In the genomic region with DNA sequence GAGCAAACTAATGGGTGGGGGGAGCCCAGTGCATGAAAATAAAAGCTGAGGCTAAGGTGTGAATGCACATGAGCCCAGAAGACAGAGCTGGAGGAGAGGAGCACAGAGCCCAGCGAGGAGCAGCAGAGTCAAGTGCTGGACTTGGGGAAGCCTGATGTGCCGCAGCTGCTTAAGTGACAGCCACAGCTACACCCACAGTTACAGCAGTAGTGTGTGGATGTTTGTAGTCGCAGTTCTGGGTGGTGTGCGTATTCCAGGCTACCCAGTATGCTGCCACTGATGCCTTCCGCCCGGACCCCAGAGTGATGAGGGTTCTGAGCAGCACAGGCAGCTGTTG, we compare ENCODE assay signal across 9 mouse cellular contexts.
A peak's percentile ranks its signal among the peaks of the same experiment; 100 is the strongest.
DNase-seq lines count a peak whose midpoint lies in the region; ATAC-seq lines count a peak whose summit lies in the region.
"Had no signal": no experiment of that assay in that cellular context is flagged by ENCODE, and none has a peak within 500 bp of the region (broad histone marks: within the 10 kb centered on the region; RNA-seq: fewer than 3 reads in every experiment).

No protein-coding gene starts in this region.

- H3K27me3 ChIP-seq in intestine, embryonic 16.5 days (replicated peaks; ENCODE audit: control insufficient read depth, insufficient read depth, low read length): no peaks in the 10 kb centered on the region

- H3K4me3 ChIP-seq in intestine, embryonic 16.5 days (ENCODE audit: low read length): no peak overlapping the region

- H3K4me1 ChIP-seq in intestine, embryonic 16.5 days (ENCODE audit: control insufficient read depth, insufficient read depth, low read length): peaks cover 31% of the 10 kb centered on the region

- no peak overlapping the region; the same call in 1 of the 2 replicates for H3K4me2 ChIP-seq in intestine, embryonic 16.5 days (ENCODE audit: low read depth, low read length)
- H3K4me2 ChIP-seq: hindbrain, embryonic 14.5 days had no signal

- DNase-seq in heart, adult 11 months: peak; percentile 93
- DNase-seq in heart, adult 8-10 months (ENCODE audit: low spot score): no peak
- peak; percentile 40 for DNase-seq in testis, postnatal 10 days (ENCODE audit: low spot score)
- no peak for DNase-seq in testis, postnatal 14 days (ENCODE audit: low spot score)
- peak; percentile 40 for DNase-seq in thymus, postnatal 25 days
- no peak for DNase-seq in adrenal gland, adult 2 months
- no peak for DNase-seq in cerebellum, postnatal 10 days

- ATAC-seq in intestine, embryonic 16.5 days: peak; percentile 34; the same call in 1 of the 2 replicates

- H3K36me3 ChIP-seq in intestine, embryonic 16.5 days (ENCODE audit: control insufficient read depth, insufficient read depth, low read length): no peaks in the 10 kb centered on the region

- 0 out of 2 replicates have a peak overlapping the region, but pooled peaks have one; percentile 2 for H3K9ac ChIP-seq in intestine, embryonic 16.5 days (ENCODE audit: low read depth, low read length)
- H3K9ac ChIP-seq: hindbrain, embryonic 14.5 days had no signal

- peak overlapping the region; percentile 69 for H3K27ac ChIP-seq in intestine, embryonic 16.5 days (ENCODE audit: low read length)
- H3K27ac ChIP-seq: hindbrain, embryonic 14.5 days had no signal

- no peaks in the 10 kb centered on the region for H3K9me3 ChIP-seq in intestine, embryonic 16.5 days (ENCODE audit: control insufficient read depth, low read length)

- 45% methylated on average over 6 of the region's 6 CpGs for WGBS in intestine, embryonic 16.5 days

Comparison
In these comparisons a context has a peak if more than half of its experiments do, and no peak if none do; other contexts are left out.
1. DNase-seq: peak in heart, adult 11 months (single experiment), testis, postnatal 10 days (single experiment) and thymus, postnatal 25 days (single experiment); none in heart, adult 8-10 months (single experiment), testis, postnatal 14 days (single experiment), adrenal gland, adult 2 months (single experiment) and cerebellum, postnatal 10 days (0 of 2).